Mouse (Mus musculus) kidney, adult 2 months (tissue): ENCODE results near the gene Mcm6. TPM values are rescaled to one million over a fixed set of nuclear protein-coding genes. Genes with fewer than 3 reads are reported as not detected.

Source experiments
- DNase-seq: peaks from one replicate; pipeline ENCODE4 v3.0.0; 2021
- H3K27ac ChIP-seq: fragments of 200-500 bp; 2 replicates; pipeline ENCODE4 v1.5.1; 2012; ENCODE audit warnings: low read depth, low read length, control low read depth, inconsistent platforms; ENCODE audit not compliant: insufficient read depth
- H3K27me3 ChIP-seq: fragments of 200-500 bp; replicated peaks from 2 replicates; pipeline ENCODE4 v1.6.1; 2012; ENCODE audit warnings: mild to moderate bottlenecking, moderate library complexity, low read length, inconsistent platforms; ENCODE audit not compliant: control insufficient read depth, insufficient read depth
- H3K36me3 ChIP-seq: fragments of 200-500 bp; 2 replicates; pipeline ENCODE4 v1.6.1; 2012; ENCODE audit warnings: mild to moderate bottlenecking, moderate library complexity, low read length, inconsistent platforms; ENCODE audit not compliant: control insufficient read depth, insufficient read depth
- H3K4me1 ChIP-seq: fragments of 200-500 bp; 2 replicates; pipeline ENCODE4 v1.6.1; 2011; ENCODE audit warnings: low read length; ENCODE audit not compliant: control insufficient read depth, insufficient read depth
- H3K4me3 ChIP-seq: fragments of 200-500 bp; 2 replicates; pipeline ENCODE4 v1.5.1; 2011; ENCODE audit warnings: mild to moderate bottlenecking, low read depth, low read length, control low read depth; ENCODE audit not compliant: insufficient read depth
- CTCF ChIP-seq: fragments of 200-500 bp; conservative IDR thresholded peaks from 2 replicates; pipeline ENCODE4 v1.5.1; 2011; ENCODE audit warnings: low read depth, mild to moderate bottlenecking, control low read depth, low read length, moderate library complexity, mixed read lengths; ENCODE audit not compliant: insufficient read depth, insufficient read length
- POLR2A ChIP-seq: fragments of 200-500 bp; IDR thresholded peaks from one replicate; pipeline ENCODE4 v1.6.1; 2011; ENCODE audit warnings: low read depth, low read length, control low read depth
- WGBS: fragments of 180-500 bp; shearing (Covaris S2); methylation state at CpG from one replicate; pipeline ENCODE4 v1.1.7; 2018; 5-methylcytosine and 5-hydroxymethylcytosine counted together
- polyA plus RNA-seq: library from polyadenylated mRNA; depleted of rRNA; stranded (reverse); fragments of >200 nt; gene quantifications from 2 replicates; pipeline ENCODE4 v1.2.3, GENCODE M21; 2012; rRNA removed

Gene Mcm6
- polyA plus RNA-seq, 1 experiment: 8.3 TPM

- DNase-seq: no peak
- Histone ChIP-seq H3K27ac (no peak overlapping the region), H3K27me3 (no peaks in the 10 kb centered on the region), H3K4me3 (no peak overlapping the region), H3K36me3 (peaks cover 7% of the 10 kb centered on the region), H3K4me1 (no peaks in the 10 kb centered on the region)
- 97% methylated on average over 3 of the region's 3 CpGs for WGBS
- no peak for TF ChIP-seq POLR2A
- no peak for TF ChIP-seq CTCF
Observed at GRCm38 (mm10) chr1:128281753-128282152, 77.7 kb downstream of the Mcm6 start.

Other genes starting within 250 kb of the Mcm6 start
- 19.1 and 21.0 TPM in 2 replicates for gene Ubxn4, start 115.7 kb downstream of the Mcm6 start, polyA plus RNA-seq
- 0.03 and 0.05 TPM in 2 replicates for gene Lct, start 31.3 kb downstream of the Mcm6 start, polyA plus RNA-seq
- 16.7 and 21.9 TPM in 2 replicates for gene Dars, start 57.7 kb upstream of the Mcm6 start, polyA plus RNA-seq
- 12.8 and 22.4 TPM in 2 replicates for gene Cxcr4, start 232.6 kb upstream of the Mcm6 start, polyA plus RNA-seq